Mouse (Mus musculus) left cerebral cortex, adult 18-20 months (tissue): Measurements from ENCODE around the gene Six3. TPM values are rescaled to one million over a fixed set of nuclear protein-coding genes. Genes with fewer than 3 reads are reported as not detected.

Experiments
- DNase-seq, 2 experiments: peaks; one replicate each; pipeline ENCODE4 v3.0.0; 2021 to 2022; ENCODE audit warnings: low spot score in 2 of 2, mixed read lengths in 1 of 2
- long read RNA-seq, 2 experiments: library from polyadenylated mRNA; stranded (forward); transcript quantifications; one replicate each; pipeline ENCODE4 v2.0.0; 2021
- total RNA-seq, 2 experiments: library from RNA; stranded (reverse); gene quantifications; 2 replicates each; pipeline ENCODE4 v1.2.3; 2021

The Six3 gene
- 1 to 10 TPM; 2.9 to 6.1 TPM for total RNA-seq
- long read RNA-seq, experiment 1, result 0 reads
- long read RNA-seq, experiment 2, partial matches to known transcripts, result 0 of 3 reads
- long read RNA-seq, experiment 2, other reads (novel, unspliced or antisense), result 1 of 3 reads

DNA sequence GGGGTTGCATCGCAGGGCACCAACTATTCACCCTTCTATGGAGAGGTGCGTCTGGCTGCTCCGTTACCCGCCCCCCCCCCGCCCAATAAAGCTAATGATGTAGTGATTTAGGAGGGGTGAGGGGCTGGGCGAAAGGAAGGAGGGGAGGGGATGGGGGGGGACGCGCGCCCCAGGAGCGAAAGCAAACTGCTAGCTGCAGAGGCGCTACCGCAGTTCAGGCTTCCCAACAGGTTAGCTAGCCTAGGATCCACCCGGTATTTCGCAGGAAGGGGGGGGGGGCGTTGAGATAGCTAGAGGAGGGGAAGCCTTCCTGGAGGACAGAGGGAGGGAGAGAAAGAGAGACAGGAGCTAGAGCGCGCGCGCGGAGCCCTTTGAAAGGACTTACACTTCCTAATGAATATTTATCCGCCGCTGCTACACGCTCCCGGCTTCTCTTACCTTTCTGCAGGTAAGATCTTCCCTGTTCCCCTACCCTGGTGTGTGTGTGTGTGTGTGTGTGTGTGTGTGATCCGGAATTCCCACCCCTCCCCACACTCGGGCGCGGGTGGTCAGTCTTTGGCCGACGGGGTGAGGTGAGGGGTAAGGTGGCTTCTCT is at the start of gene Six3:
Six3 (plus strand) TSS at position 343 of the 595 bp plus-strand sequence.
- DNase-seq, result no peak

DNA sequence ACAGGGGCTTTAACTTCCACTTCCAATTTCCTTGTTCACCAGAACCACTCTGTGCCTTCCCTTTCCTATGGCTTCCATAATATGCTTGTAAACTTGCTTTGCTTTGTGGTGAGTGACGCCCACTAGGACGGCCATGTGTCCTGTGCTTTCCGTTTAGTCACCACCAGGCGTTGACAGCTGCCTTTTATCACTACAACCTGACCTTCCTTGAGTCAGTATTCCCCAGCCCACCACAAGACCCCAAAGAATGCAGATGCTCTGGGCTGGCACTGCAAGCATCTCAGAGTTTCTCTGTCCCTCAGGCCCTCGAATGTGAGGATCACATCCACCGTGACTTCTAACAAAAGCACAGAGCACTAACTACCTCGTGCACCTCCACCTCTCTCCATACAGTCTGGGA is 49.3 kb upstream of the Six3 start:
- no peak for DNase-seq

DNA sequence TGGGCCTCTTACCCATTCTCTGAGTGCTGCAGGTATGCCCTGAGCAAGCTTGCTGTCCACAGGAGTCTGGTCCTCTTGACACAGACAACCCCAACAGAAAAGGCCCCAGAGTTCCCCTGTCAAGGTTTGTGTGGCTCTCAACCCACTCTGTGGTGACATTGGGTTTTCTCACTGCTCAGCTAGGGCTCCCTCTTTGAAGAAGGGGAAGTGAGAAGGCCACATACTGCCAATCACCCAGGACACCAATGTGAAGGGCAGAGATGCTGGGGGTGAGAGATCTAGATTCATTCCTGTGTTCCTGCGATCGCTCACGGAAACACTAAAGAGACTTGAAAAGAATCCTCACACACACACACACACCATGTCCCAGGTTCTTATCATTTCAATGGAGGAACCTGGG is 39.4 kb upstream of the Six3 start:
- no peak for DNase-seq

DNA sequence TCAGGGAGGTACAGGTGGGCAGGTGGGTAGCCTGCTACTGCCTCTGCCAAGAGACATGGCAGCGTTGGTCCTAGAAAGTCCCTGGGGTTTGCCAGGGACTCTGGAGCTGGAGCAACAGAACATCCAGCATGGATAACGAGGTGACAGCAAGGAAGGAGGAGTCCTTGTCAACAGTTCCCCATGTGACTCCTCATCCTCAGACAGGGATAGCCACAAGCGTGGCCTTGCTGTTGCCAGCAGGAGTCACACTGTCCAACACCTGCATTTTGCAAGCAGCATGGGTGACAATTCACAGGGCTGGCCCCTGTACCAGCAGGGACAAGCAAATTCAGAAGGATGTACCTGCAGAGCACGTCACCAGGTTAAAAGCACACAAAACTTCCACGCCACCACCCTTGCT is 35.1 kb upstream of the Six3 start:
- no peak for DNase-seq

DNA sequence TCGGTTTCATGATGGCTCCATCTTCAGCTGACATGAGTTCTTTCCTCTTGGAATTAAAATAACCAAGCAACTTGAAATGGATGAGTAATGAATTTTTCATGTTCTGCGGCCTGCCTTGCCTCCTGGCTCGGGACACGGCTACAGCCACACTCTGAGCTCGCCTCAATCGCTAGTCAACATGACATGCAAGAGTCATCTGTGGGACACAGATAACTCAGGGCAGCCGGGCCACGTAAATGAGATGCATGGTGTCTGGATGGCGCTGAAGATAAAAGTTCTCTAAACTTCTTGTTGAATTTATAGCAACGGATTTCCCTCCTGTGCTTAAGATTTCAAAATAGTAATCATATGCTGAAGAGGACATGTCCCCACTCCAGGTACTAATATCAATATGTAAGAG is 34.1 kb upstream of the Six3 start:
- DNase-seq, result no peak

DNA sequence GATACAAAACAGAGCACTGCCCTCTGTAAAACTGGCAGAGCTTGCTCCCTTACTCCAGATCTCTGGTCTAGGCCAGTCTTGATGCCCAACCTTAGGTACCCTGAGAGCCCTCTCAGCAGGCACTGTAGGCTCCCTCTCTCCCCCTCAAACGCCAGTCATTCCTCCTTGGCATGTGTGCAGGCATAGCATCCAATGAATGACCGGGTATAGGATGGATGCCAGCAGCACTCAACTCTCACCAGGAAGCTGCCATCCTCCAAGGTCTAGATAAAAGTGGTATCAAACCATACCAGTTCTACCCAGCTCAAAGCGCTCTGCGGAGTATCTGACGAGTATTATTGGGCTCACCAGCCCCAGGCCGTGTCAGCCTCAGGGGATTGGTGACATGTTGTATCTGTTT is 33.2 kb upstream of the Six3 start:
- DNase-seq, result no peak

DNA sequence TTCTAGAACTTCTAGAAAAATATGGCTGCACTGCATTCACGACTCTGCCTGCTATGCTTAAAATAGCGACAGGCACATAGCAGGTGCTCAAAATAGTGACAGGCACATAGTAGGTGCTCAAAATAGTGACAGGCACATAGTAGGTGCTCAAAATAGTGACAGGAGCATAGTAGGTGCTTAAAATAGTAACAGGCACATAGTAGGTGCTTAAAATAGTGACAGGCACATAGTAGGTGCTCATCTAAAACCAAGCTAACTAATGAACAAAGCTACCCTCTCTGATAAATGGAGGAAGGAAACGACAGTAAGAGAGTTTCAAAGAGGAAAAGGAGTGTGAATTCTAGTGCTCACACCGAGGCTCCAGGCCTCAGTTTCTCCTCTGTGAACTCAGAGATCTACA is 29.2 kb upstream of the Six3 start:
- DNase-seq, result no peak

DNA sequence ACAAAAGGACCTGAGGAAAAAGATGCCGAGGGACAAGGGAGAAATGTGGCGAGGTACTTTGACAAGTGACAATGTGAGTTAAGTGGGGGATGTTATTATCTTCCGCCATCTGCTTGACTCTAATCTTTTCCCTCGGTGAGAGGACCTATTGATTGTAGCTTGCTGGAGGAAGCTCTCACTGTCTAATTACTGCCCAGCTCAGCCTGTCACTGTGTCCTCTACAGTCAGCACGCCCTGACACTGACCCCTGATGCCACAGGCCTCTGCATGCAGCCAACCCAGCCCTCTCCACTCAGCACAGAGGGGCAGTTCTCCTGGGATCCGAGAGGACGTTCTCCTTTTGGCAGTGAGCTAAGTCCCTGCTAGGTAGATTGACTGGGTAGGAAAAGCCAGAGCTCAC is 28.8 kb upstream of the Six3 start:
- no peak for DNase-seq

DNA sequence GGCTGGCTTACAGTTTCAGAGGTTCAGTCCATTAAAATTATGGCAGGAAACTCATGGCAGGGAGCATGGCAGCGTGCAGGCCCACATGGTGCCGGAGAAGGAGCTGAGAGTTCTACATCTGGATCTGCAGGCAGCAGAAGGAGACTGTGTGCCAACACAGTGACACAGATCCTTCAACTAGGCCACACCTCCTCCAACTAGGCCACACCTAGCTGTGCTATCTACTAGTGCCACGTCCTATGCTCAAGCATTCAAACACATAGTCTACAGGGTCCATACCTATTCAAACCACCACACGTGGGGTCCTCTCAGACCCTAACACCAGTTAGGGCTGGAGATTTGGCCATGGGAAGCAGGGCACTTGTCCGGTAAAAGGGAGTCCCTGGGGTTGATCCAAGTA is 27.6 kb upstream of the Six3 start:
- DNase-seq, result no peak

DNA sequence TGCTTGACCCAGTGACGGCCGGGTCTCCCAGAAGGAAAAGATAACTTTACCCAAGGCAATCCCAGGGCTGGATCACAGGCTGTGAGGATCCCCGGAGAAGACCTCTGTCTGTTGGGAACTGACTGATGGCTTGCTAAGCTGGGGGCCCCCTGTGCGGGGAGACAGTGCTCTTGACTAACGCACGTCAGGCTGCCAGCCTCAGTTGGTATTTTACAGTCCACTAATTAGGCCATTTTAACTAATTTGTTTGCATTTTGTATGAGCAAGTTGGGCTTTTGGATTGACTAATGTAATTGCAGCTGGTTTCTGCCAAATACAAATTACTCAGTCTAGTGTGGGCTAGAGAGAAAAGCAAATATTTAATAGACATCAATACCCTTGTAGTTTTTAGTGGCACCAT is 21.4 kb upstream of the Six3 start:
- no peak for DNase-seq

DNA sequence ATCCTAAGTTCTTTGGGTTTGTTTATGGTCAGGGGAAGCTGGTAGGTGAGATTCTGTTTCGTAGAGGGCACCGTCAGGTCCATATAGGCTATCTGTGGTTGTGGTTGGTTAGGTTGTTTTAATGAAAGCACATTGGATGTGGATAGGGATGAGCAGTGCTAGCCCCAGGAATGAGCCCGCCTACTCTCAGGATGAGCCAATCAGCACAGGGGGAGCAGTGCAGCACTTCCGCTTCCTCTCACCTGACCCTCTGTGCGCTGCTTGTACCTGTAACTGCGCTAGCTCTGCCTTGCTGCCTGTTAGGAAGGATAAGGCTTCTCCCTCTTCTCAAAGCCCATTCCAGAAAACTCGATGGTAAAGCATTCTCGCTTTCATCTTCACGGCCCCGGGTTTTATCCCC is 17.6 kb upstream of the Six3 start:
- no peak for DNase-seq

DNA sequence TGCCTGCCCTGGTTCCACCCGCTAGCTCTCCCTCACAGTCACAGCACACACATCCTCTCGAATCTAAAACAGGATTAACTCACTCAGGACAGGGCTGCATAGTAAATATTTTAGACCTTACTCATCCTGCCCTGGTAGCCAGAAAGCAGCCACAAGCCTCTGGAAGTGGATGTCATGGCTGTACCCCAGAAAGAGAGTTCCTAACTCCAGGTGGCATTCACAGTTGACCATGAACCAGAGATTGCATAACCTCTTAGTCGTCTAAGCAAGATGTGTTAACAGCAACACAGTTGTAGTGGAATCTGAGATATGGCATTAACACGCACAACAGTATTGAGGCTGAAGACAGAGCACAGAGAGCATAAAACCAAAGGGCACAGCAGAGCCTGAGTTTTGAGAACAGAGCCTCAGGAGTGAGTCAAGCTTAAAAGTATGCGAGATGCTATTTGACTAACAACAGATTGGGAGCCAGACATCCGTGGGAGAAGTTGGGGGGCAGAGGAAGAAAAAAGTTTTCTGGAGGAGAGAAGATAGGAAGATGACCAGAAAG is 17.0 kb upstream of the Six3 start:
- no peak for DNase-seq

DNA sequence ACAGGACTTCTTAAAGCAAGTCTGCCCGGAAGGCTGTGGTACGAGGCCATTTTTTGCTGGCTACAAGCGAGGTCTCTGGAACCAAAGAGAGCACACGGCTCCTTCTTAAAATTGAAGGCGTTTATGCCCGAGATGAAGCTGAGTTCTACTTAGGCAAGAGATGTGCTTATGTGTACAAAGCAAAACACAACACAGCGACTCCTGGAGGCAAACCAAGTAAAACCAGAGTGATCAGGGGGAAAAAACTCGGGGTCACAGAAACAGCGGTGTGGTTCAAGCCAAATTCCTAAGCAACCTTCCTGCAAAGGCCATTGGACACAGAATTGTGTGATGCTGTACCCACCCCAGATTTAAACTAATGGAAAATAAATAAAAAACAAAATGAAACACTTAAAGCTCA is 13.9 kb upstream of the Six3 start:
- no peak for DNase-seq

DNA sequence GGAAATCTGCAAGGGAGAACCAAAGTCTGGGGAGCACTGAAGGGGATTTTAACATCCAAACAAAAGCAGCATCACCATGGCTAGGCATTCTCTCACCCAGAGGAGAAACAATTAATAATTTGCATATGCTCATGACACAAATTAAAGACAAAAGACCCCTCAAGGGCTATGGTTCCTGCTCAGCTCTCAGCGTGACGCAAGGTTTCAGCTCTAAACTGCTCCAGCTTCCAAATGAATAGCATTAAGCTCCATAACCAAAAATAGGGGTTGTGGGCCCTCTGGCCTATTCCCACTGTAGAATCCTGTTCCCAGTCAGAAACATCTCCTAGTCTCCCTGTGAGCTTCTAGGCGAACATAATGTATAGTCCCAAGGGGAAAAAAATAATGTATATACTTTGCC is 6.9 kb upstream of the Six3 start:
- no peak for DNase-seq

DNA sequence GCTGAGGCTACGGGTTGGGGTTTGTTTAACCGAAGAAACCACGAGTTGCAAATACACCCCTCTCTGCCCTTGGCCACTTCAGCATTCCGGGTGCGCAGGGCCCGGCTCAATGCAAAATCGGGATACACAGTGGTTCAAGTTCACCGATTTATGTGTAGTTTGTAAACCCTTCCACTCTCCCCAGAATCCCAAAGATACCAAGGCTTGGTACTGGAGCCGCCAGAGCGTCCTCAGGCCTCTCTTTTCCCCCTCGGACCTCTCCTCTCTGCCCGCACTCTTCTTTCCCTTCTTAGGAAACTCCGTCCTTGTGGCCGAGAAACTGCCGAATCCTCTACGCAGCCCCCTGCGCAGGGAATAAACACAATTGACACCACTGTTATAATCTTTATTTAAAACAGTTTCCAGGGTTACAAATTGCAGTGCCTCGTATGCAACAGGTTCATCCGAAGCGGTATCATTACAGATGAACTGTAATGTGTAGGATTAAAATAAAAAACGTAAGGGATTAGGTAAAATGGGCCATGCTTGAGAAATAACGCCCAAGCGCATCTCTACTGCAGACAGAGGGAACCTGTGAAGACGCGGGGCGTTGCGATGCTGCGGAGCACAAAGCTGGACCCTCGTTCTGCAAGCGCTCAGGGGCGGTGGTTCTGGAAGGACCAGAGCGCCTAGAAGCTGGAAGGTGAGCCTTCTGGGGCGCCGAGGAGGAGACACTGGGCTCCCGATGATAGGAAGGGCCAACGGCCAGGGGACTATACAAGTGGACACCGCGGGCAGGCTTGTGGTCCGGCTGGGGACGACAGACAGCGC is 5.6 kb upstream of the Six3 start:
- no peak for DNase-seq

DNA sequence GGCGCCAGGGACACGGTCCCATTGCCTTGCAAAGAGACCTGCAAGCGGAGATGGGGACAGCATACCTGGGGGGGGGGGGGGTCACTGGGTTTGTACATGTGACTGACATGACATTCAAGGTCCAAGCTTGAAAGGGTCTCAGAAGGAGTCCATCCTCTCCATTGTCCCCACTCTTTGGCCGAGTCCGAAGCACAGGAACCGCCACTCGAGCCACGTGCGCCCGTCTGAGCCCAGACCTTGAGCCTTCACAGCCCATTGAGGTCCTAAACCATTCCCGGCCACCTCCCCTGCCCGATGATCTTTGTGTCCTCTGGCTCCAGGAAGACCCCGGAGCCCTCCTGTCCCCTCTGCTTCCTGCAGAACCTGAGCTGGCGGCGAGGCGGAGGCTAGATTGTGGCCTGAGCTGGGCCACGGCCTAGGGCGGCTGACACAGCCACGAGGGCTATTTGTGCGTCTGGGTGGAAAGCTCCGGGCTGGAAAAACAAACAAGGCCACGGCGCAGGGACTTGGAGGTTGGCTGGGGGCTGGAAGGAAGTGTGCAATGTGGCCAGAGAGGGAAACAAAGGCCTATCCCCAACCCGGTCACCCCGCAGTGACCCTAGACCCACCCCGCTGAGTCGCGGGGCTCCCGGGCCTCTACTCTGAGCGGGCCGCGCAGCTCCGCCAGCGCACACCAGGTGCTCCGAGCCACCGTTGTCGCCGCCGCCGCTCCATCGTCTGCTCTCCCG is 4.9 kb upstream of the Six3 start:
- no peak for DNase-seq

DNA sequence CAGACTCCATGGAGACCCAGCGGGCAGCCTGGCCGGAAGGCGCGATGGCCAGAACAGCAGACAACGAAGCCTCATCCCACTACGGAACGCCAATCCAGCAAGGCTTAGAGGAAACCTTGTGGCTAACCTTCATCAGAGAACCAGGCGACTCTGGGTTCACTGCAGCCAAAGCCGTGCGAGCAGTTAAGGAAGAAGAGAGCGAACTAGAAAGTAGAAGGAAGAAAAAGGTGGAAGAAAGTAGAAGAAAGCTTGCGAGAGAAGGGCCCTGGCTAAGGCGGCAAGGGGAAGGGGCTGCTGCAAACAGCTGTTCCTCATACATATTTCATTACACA is 4.3 kb upstream of the Six3 start:
- DNase-seq, result no peak

DNA sequence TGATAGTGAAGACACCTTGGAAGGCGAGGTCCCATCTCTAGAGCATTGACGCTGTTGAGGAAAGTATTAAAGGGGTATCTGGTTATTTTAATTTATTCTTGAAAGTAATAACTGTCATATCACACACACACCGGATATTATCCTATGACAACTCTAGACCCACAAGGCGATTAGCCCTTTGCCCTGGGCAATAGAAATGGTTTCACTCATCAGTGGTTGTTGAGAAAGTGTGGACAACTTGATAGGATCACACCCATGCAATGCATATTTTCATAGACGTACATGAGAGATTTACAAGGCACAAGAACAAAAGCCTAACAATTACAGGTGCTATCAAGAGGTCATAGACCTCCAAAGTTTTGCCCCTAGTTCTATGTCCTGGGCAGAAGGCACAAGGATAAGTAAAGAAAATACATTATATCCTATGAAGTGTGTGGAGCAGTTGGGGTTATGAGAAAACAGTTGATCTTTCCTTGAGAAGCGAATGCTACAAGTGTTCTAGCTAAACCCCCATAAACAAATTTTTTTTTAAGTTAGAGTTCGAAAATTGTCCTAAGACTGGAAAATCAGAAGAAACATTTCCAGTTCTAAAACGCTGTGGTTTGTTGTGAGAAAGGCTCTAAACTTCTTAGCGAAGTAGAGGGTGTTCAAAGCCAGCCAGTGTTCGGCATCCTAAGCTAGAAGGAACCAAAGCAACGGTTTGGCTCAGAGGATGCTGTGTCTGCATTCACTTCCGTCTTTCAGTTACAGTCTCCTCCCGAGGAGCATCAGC is 3.6 kb upstream of the Six3 start:
- no peak for DNase-seq

DNA sequence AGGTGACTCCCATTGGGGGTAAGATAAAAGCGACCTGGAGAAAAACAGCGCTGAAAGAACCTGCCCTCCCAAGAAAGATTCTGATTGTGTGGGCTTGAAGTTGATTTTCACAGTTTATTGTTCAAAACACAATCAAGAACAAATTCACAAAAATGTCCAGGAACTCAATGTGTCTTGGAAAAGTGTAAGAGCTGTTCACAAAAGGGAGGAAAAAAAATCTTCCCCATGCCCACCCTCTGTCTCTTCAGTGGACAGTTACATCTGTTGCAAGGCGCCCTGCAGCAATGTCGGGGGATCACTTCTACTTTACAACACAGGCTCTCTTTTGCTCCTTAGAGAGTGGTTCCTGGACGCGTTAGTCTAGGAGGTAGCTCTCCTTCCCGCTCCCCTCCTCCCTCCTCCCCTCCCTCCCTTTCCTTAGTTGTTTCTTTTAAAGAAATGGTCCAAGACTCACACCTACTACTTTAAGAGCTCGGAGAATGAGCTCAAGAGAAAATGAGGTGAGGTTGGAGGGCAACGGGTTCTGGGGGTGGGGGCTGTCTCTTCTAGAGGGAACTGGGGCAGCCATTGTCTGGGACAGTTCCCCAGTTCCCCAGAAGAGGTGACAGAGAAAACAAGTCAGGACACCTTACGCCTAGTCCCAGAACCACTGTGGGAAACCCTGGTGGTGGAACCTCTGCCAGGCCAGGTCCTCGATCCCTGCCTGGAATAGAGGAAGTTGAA is 2.9 kb upstream of the Six3 start:
- no peak for DNase-seq
